Mouse (Mus musculus) adrenal gland, postnatal 4 days (tissue): ENCODE measurements around the gene BC025446. TPM values are rescaled to one million over a fixed set of nuclear protein-coding genes. Genes with fewer than 3 reads are reported as not detected.

Experiments
- total RNA-seq, 2 experiments: library from RNA; stranded (reverse); gene quantifications; 2 replicates each; pipeline ENCODE4 v1.2.3; 2021

BC025446 gene
- total RNA-seq, 2 experiments from 2014 or later = 1.8 to 3.7 TPM

Other genes with a start within 250 kb of the BC025446 start
- gene Ly6i, start 232.9 kb upstream of the BC025446 start, total RNA-seq = under 1 TPM; 0.28 to 0.34 TPM
- gene Ly6a, start 218.3 kb upstream of the BC025446 start, total RNA-seq = 10 to 100 TPM; 26.7 to 62.3 TPM
- 10 to 100 TPM; 37.4 to 39.6 TPM for gene Ly6c1, start 167.5 kb upstream of the BC025446 start, total RNA-seq
- 1 to 10 TPM; 3.8 to 4.5 TPM for gene Ly6c2, start 104.4 kb upstream of the BC025446 start, total RNA-seq
- 1 to 10 TPM in 1 of 2 experiments, under 1 TPM in 1; 0.70 to 2.6 TPM for gene Ly6g, start 61.1 kb upstream of the BC025446 start, total RNA-seq
- not detected for gene Ly6f, start 52.0 kb downstream of the BC025446 start, total RNA-seq